Mouse (Mus musculus) adrenal gland, postnatal 14 days (tissue): ENCODE results near the gene Grik1. TPM values are rescaled to one million over a fixed set of nuclear protein-coding genes. Genes with fewer than 3 reads are reported as not detected.

Source experiments
- DNase-seq: peaks from one replicate; pipeline ENCODE4 v3.0.0; 2021; ENCODE audit warnings: mixed read lengths
- total RNA-seq: library from RNA; stranded (reverse); gene quantifications from 2 replicates; pipeline ENCODE4 v1.2.3, GENCODE M21; 2021

The Grik1 gene
- total RNA-seq, 1 experiment from 2014 or later, result not detected

GRCm38 (mm10) chr16:87957449-87957848 lies 332.6 kb downstream of the Grik1 start:
- no peak for DNase-seq

GRCm38 (mm10) chr16:87956178-87956577 lies 333.9 kb downstream of the Grik1 start:
- no peak for DNase-seq

- DNase-seq, result no peak
These were observed 335.2 kb downstream of the Grik1 start for GRCm38 (mm10) chr16:87954715-87955441.

GRCm38 (mm10) chr16:87953176-87953575 lies 336.9 kb downstream of the Grik1 start:
- DNase-seq, result no peak

GRCm38 (mm10) chr16:87949881-87950280 lies 340.2 kb downstream of the Grik1 start:
- DNase-seq, result no peak

- DNase-seq, result no peak
These were observed 341.9 kb downstream of the Grik1 start for GRCm38 (mm10) chr16:87948122-87948521.

- DNase-seq, result no peak
These were observed 345.7 kb downstream of the Grik1 start for GRCm38 (mm10) chr16:87944318-87944717.

- no peak for DNase-seq
These were observed 347.8 kb downstream of the Grik1 start for GRCm38 (mm10) chr16:87942103-87942865.

- DNase-seq, result no peak
These were observed 355.4 kb downstream of the Grik1 start for GRCm38 (mm10) chr16:87934685-87935084.

- no peak for DNase-seq
These were observed 358.7 kb downstream of the Grik1 start for GRCm38 (mm10) chr16:87931358-87931757.

GRCm38 (mm10) chr16:87930519-87930918 lies 359.5 kb downstream of the Grik1 start:
- DNase-seq, result no peak

- DNase-seq, result no peak
These were observed 361.4 kb downstream of the Grik1 start for GRCm38 (mm10) chr16:87928671-87929070.

GRCm38 (mm10) chr16:87917897-87918296 lies 372.2 kb downstream of the Grik1 start:
- no peak for DNase-seq

GRCm38 (mm10) chr16:87917157-87917546 lies 372.9 kb downstream of the Grik1 start:
- DNase-seq, result no peak

- no peak for DNase-seq
These were observed 373.6 kb downstream of the Grik1 start for GRCm38 (mm10) chr16:87916209-87917156.

- DNase-seq, result peak; percentile 24
These were observed 374.9 kb downstream of the Grik1 start for GRCm38 (mm10) chr16:87915156-87915555.

- no peak for DNase-seq
These were observed 376.3 kb downstream of the Grik1 start for GRCm38 (mm10) chr16:87913781-87914180.

- no peak for DNase-seq
These were observed 378.9 kb downstream of the Grik1 start for GRCm38 (mm10) chr16:87911201-87911600.

GRCm38 (mm10) chr16:87902049-87902448 lies 388.0 kb downstream of the Grik1 start:
- DNase-seq, result no peak

- no peak for DNase-seq
These were observed 388.9 kb downstream of the Grik1 start for GRCm38 (mm10) chr16:87901189-87901588.

GRCm38 (mm10) chr16:87875927-87876326 lies 414.1 kb downstream of the Grik1 start:
- DNase-seq, result no peak

GRCm38 (mm10) chr16:87864526-87864925 lies 425.5 kb downstream of the Grik1 start:
- no peak for DNase-seq
